Mouse (Mus musculus): ENCODE measurements around the gene Fgf8.

Fgf8 gene

GRCm38 (mm10) chr19:45730042-45730441 lies 12.7 kb downstream of the Fgf8 start:
- DNase-seq (ENCODE audit: extremely low read depth, low read depth, low spot score): no peak

DNA sequence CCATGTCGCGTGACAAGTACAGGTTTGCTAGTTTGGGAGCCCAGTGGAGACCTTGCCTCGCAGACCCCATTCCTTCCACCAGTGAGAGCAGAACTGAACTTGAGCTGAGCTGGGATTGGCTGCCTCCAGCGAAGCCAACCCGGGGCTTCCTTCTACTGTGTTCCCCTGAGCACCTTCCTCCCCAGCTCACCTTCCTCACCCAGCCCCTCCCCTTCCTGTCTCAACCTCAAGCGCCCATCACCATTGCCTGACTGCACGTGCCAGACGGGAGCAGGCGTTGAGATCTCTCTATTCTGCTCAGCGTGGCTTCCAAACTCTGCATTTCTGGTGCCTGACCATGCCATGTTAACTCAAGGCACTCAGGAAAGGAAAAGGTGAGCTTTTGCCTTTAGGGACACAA lies 15.5 kb downstream of the Fgf8 start:
- DNase-seq (ENCODE audit: extremely low read depth, low read depth, low spot score): no peak

DNA sequence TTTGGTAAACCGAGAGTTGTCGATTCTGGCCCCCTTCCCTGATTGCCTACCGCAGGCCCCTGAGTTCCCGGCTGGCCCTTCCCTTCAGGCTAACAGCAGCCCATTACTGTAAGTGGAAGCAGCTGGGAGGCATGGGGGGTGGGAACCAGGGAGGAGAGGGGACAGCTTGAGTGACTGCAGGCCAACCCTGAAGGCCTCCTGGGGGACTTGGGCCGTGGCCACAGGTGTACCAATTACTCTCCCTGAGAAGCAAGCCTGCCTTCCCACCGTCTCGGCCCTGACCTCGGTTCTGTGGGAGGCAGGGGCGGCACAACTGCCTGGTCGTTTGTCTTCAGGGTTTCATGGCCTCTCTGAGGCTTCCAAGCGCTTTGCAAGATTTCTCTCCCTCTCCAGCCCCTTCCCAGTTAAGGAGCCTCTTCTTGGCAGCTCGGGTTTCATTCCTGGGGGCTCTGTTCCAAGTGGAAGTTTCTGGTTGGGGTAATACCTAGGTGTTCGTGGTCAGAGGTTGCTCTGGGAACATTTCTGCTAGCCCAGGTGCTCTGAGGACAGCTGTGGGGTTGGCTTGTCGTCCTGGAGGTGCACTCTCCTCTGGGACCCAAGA lies 16.9 kb downstream of the Fgf8 start:
- no peak for DNase-seq (ENCODE audit: extremely low read depth, low read depth, low spot score)

DNA sequence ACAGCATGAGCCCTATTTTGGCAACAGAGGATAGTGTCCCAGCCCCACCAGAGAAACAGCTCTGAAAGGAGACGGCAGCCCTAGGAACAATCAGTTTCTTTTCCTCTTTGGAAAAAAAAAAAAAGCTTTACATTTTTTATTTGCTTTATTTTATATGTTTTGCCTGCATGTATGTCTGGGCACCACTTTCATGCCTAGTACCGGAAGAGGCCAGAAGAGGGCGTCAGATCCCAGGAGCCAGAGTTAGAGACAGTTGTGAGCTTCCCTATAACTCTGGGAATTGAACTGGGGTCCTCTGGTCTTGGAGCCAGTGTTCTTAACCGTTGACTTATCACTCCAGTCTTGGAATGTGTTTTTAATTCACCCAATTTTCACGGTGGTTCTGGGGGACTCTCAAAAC lies 20.5 kb downstream of the Fgf8 start:
- no peak for DNase-seq (ENCODE audit: extremely low read depth, low read depth, low spot score)

DNA sequence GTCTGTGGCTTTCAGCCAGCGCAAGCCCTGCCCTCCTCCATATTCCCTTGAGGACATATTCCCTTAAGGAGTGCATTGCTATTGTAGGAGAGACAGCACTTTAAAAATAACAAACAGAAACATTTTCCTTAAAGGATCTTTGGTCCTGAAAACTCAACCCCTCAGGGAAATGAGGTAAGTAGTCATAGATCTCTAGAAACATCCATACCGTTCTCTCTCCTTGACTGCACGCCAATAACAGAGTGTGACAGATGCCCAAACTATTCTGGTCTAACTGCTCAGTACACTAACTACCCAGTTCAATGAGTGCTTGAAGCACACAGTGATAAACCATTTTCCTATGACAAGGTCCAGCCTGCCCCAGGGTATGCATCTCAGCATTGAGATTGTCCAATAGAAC lies 24.4 kb downstream of the Fgf8 start:
- DNase-seq (ENCODE audit: extremely low read depth, low read depth, low spot score): no peak

- DNase-seq (ENCODE audit: extremely low read depth, low read depth, low spot score): no peak
Measured at GRCm38 (mm10) chr19:45717493-45718220, 25.1 kb downstream of the Fgf8 start.

GRCm38 (mm10) chr19:45708704-45709103 lies 34.0 kb downstream of the Fgf8 start:
- DNase-seq (ENCODE audit: extremely low read depth, low read depth, low spot score): no peak

DNA sequence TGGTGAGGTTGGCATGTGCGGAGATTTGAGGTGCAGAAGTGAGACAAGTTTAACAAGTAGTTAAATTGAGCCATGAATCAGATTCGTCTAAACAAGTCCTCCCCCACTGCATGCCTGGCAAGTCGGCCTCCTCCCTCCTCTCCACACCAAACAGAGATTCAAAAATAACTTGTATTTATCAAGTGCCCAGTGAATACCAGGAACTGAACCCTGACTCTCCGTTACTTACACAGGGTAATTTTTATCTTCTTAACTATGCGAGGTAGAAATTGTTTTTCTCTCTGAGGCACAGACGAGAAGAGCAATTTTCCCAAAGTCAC lies 46.5 kb downstream of the Fgf8 start:
- DNase-seq (ENCODE audit: extremely low read depth, low read depth, low spot score): no peak

DNA sequence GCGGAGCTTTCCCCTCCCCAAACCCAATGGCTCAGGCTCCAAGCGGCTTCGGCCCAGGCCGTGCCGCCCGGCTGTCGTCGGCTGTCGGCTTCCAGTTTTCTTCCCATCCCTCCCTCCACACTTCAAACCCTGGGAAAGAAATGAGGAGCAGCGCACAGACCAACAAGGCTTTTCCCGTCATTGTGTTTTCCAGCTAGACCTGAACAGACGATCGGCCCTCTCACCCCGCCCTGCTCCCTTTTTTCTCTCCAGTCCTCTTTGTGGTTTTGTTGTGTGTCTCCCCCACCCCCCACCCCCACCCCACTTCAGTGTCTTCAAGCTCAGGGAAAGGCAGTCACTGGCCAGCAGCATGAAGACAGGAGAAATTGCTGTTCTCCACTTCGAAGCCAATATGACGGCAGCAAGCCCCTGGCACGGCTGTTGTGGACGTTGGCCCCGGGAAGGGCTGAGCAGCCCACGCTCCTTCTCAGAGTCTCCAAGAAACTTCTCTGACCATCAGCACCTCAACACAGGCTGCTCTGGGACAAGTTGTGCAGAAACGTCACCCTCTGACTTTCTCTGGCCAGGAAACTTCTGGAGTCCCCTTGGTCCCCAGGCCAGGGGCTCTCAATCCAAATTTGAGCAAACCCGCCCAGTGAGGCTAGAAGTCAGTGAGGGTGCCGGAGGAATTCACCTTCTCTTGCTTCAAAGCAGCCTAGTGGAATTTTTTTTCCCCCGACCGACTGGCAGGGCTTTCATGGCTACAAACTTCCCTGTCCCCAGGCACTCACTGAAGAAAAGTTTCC lies 47.0 kb downstream of the Fgf8 start:
- no peak for DNase-seq (ENCODE audit: extremely low read depth, low read depth, low spot score)

- DNase-seq (ENCODE audit: extremely low read depth, low read depth, low spot score): no peak
Measured at GRCm38 (mm10) chr19:45694056-45694455, 48.7 kb downstream of the Fgf8 start.

DNA sequence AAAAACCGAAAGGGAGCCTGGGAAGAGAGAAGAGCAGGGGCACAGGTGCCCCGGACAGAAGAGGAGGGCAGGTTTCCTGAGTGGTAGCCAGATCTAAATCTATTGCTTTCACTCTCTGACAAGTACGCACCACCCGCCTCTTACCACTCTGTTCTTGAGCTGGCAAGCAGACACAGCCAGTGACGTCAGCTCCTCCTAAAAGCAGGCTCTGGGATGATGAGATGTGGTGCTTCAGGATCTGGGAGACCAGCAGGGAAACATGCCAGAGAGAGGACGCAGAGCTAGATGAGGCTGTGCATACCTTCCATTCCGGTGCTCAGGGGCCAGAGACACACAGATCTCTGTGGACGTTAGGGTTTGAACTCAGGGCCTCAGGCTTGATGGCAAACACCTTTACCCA lies 50.5 kb downstream of the Fgf8 start:
- DNase-seq (ENCODE audit: extremely low read depth, low read depth, low spot score): no peak

- no peak for DNase-seq (ENCODE audit: extremely low read depth, low read depth, low spot score)
Measured at GRCm38 (mm10) chr19:45691001-45691535, 51.6 kb downstream of the Fgf8 start.

DNA sequence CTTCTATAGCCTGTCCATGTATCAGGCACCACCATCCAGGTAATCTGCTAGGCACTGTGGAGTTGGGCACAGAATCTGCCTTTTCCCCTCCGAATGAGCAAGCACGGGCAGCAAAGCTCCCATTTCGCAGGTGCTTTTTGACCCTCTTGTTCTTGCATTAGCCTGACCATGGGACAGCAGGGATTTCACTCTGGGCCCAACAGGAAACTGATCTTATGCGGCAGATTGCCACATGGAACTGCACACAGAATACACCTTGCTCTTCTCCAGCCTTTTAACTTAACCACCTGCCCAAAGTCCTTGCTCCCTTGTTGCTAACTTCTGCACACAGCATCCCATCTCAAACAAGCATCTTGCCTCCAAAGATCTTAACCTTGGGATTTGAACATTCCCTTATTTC lies 55.7 kb downstream of the Fgf8 start:
- DNase-seq (ENCODE audit: extremely low read depth, low read depth, low spot score): no peak
